Mouse (Mus musculus) brown adipose tissue, adult 24 weeks (tissue): ENCODE measurements at regions not wholly inside any gene's neighbourhood (a gene's known extent, or its start where the extent isn't known, plus 50 kb on each side); places are given as distances from the start of the nearest gene placed in this dataset.

Experiments used
- H3K27ac ChIP-seq: fragments of 200-500 bp; replicated peaks from 2 replicates; pipeline ENCODE4 v1.5.1; 2012; ENCODE audit warnings: low read depth, mild to moderate bottlenecking, low read length
- H3K4me1 ChIP-seq: fragments of 200-500 bp; 2 replicates; pipeline ENCODE4 v1.6.1; 2012; ENCODE audit warnings: low read length, mixed read lengths; ENCODE audit not compliant: control insufficient read depth, insufficient read depth, insufficient read length
- H3K4me3 ChIP-seq: fragments of 200-500 bp; 2 replicates; pipeline ENCODE4 v1.5.1; 2012; ENCODE audit warnings: low read depth, mild to moderate bottlenecking, low read length, moderate library complexity; ENCODE audit not compliant: insufficient read depth

DNA sequence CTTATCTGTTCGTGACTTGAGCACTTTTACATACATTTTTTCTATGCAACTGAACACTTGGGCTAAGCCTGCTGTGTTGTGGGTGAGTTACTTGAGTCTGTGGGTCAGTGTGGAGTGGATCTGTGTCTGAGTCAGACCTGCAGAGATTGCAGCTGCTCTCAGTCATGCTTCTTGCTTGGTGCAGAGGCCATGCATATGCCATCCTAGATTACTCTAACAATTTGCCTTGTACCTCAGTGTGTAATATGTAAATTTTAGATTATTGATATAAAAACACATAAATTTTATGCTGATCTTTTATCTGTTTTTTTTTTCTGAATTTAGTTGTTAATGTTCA lies 326.2 kb downstream of the 1700129C05Rik start:
- H3K4me3 ChIP-seq = no peak overlapping the region
- no peak overlapping the region for H3K27ac ChIP-seq
- H3K4me1 ChIP-seq = peaks cover 8% of the 10 kb centered on the region

GRCm38 (mm10) chr14:58815616-58816539 lies 326.8 kb downstream of the 1700129C05Rik start:
- Histone ChIP-seq H3K4me1 (peaks cover 8% of the 10 kb centered on the region), H3K27ac (no peak overlapping the region), H3K4me3 (no peak overlapping the region)

DNA sequence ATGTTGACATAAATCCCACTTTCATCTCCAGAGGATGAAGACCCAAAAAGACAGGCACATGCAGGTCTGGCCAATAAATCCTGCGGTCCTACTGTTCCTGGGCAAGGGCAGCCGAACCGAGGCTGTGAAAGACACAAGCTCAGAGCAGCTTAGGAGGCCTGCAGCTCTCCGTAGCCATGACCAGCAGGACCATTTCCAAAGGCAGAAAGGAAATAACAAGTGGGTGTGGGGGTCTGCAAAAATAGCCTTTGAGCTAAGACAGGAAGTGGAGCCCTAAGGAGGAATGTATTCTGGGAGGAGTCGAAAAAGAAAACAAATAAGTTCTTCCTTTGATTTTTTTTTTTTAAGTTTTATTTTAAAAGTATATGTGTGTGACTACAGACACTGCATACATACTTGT lies 330.1 kb downstream of the 1700129C05Rik start:
- Histone ChIP-seq H3K4me1 (peaks cover 8% of the 10 kb centered on the region), H3K4me3 (no peak overlapping the region), H3K27ac (peak overlapping the region; percentile 98)

GRCm38 (mm10) chr14:58801402-58801861 lies 341.3 kb downstream of the 1700129C05Rik start:
- no peak overlapping the region for H3K27ac ChIP-seq
- H3K4me1 ChIP-seq = no peaks in the 10 kb centered on the region
- H3K4me3 ChIP-seq = no peak overlapping the region

DNA sequence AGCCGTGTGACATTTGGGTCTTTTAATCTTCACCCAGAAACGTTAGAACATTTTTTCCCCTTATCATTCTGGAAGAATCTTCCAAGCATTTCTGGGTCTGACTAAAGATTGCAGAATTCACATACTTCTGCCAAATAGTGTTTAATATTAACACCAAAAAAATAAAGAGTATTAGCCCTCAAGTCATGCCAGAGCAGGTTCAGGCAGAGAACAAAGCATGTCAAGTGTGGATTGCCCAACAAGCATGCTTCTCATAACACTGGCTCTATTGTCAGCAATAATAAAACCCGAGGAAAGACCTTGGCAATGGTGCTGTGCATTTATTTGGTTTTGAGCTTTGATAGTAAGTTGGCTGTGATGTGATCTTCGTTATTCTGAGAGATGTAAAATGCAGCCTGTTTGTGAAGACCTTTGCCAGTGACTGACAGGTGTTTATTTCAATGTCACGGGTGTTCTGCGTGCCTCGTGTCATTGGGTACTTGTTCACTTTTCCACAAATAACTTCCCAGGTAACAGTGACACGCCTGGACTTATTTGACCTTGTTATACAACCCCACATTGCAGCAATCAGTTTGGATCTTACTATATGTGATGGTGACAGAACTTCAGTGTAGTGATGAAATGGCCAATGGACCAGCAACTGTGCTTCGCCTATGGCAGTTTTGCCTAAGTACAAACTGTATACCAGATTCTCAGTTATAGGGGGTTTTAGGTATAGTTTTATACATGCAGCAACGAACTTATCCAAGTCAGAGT lies 354.3 kb downstream of the 1700129C05Rik start:
- H3K4me3 ChIP-seq = no peak overlapping the region
- H3K27ac ChIP-seq = no peak overlapping the region
- H3K4me1 ChIP-seq = peaks cover 6% of the 10 kb centered on the region; the same call in 1 of the 2 replicates

DNA sequence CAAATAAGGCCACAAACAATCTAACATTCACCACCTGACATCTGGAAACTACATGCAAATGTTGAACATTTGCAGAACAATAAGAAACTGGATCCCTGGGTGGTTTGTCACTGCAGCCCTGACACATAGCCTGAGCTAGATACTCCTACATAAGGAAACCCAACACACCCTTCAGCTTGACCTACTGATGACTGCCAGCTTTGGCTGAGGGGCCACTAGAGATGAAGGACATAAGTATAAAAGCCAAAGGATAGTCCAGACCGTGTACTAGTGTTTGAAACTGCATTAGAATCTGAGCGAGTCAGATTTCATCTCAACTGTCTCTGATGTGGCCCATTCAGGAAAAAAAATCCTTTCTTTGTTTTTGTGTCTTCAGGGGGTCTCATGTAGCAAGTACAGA lies 355.1 kb downstream of the 1700129C05Rik start:
- H3K4me3 ChIP-seq = no peak overlapping the region
- peaks cover 10% of the 10 kb centered on the region; the same call in 1 of the 2 replicates for H3K4me1 ChIP-seq
- H3K27ac ChIP-seq = no peak overlapping the region

GRCm38 (mm10) chr14:58786791-58787491 lies 355.8 kb downstream of the 1700129C05Rik start:
- no peak overlapping the region for H3K4me3 ChIP-seq
- H3K4me1 ChIP-seq = peaks cover 12% of the 10 kb centered on the region; the same call in 1 of the 2 replicates
- H3K27ac ChIP-seq = no peak overlapping the region

- Histone ChIP-seq H3K27ac (peak overlapping the region; percentile 48), H3K4me3 (no peak overlapping the region), H3K4me1 (peaks cover 12% of the 10 kb centered on the region; the same call in 1 of the 2 replicates)
Measured at GRCm38 (mm10) chr14:58783201-58783600, 359.5 kb downstream of the 1700129C05Rik start.

GRCm38 (mm10) chr14:58780306-58780705 lies 362.4 kb downstream of the 1700129C05Rik start:
- peaks cover 12% of the 10 kb centered on the region; the same call in 1 of the 2 replicates for H3K4me1 ChIP-seq
- H3K4me3 ChIP-seq = no peak overlapping the region
- H3K27ac ChIP-seq = no peak overlapping the region

- Histone ChIP-seq H3K4me1 (peaks cover 6% of the 10 kb centered on the region; the same call in 1 of the 2 replicates), H3K4me3 (no peak overlapping the region), H3K27ac (no peak overlapping the region)
Measured at GRCm38 (mm10) chr14:58778675-58779074, 364.0 kb downstream of the 1700129C05Rik start.

DNA sequence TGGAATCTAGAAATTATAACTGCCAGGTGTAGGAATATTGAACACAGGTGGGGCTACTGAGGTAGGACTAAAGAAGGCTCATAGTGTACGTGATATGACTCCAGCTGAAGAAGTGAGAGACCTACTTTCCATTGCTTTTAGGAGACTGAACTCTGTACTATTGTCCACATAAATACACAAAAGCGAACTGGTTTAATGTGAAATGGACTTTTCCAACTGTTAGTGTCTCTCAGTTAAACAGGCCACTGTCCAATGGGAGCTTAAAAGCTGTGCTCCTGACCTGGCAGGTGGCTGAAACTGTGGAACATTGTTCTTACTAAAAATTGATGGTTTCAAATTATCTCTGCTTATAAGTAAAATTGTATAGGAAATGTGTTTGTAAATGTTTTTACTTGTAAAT lies 381.4 kb downstream of the 1700129C05Rik start:
- Histone ChIP-seq H3K27ac (no peak overlapping the region), H3K4me1 (no peaks in the 10 kb centered on the region), H3K4me3 (no peak overlapping the region)

GRCm38 (mm10) chr14:58759759-58760158 lies 382.9 kb downstream of the 1700129C05Rik start:
- no peaks in the 10 kb centered on the region for H3K4me1 ChIP-seq
- H3K27ac ChIP-seq = no peak overlapping the region
- H3K4me3 ChIP-seq = no peak overlapping the region

- Histone ChIP-seq H3K4me3 (no peak overlapping the region), H3K4me1 (no peaks in the 10 kb centered on the region)
Measured at GRCm38 (mm10) chr14:58753781-58754180, 388.9 kb downstream of the 1700129C05Rik start.

GRCm38 (mm10) chr14:58753136-58753535 lies 389.6 kb downstream of the 1700129C05Rik start:
- Histone ChIP-seq H3K27ac (no peak overlapping the region), H3K4me3 (no peak overlapping the region), H3K4me1 (no peaks in the 10 kb centered on the region)

More at GRCm38 (mm10) chr14:58753781-58754180, 388.9 kb downstream of the 1700129C05Rik start:
- no peak overlapping the region for H3K27ac ChIP-seq

GRCm38 (mm10) chr14:58726418-58726817 lies 416.3 kb downstream of the 1700129C05Rik start:
- H3K4me3 ChIP-seq = no peak overlapping the region
- no peak overlapping the region for H3K27ac ChIP-seq
- no peaks in the 10 kb centered on the region for H3K4me1 ChIP-seq
